Mouse (Mus musculus) bone marrow, adult 2 months (tissue): ENCODE data around the gene Ugt1a8.
"Not testable (repeated sequence)": the region's sequence is repeated elsewhere in the genome, so short reads cannot be mapped to it uniquely, and the experiment has no call there.

Source experiments
- CTCF ChIP-seq: fragments of 200-500 bp; IDR thresholded peaks from 2 replicates; pipeline ENCODE4 v1.5.1; 2011; ENCODE audit warnings: low read length, control low read depth; ENCODE audit not compliant: control insufficient read depth, insufficient read depth
- POLR2A ChIP-seq: fragments of 200-500 bp; IDR thresholded peaks from 2 replicates; pipeline ENCODE4 v1.6.1; 2011; ENCODE audit warnings: low read depth, mild to moderate bottlenecking, control low read depth, low read length, borderline replicate concordance; ENCODE audit not compliant: control insufficient read depth

- TF ChIP-seq CTCF, result peak; percentile 12; the same call in 1 of the 2 replicates
- TF ChIP-seq POLR2A, result not testable (repeated sequence)
These were observed 33.9 kb downstream of the Ugt1a8 start for GRCm38 (mm10) chr1:88121521-88121920.
